Mouse (Mus musculus) E14TG2a.4 (cell line): ENCODE measurements around the gene Zfp358.

Experiments used
- CTCF ChIP-seq: conservative IDR thresholded peaks from 2 replicates; pipeline ENCODE4 v1.5.1; 2014; ENCODE audit warnings: low read length
- NANOG ChIP-seq: IDR thresholded peaks from 2 replicates; pipeline ENCODE4 v1.6.1; 2014; ENCODE audit warnings: borderline replicate concordance, low read length, mixed read lengths
- POU5F1 ChIP-seq: IDR thresholded peaks from 2 replicates; pipeline ENCODE4 v1.6.1; 2014; ENCODE audit warnings: low read length, borderline replicate concordance

GRCm38 (mm10) chr8:3546511-3546910 lies 53.6 kb downstream of the Zfp358 start:
- TF ChIP-seq CTCF, result no peak
- 0 out of 2 replicates have a peak, but pooled peaks have one; percentile 38 for TF ChIP-seq POU5F1
- TF ChIP-seq NANOG, result peak; percentile 82
